Mouse (Mus musculus): ENCODE data around the gene Nfe2l1. TPM values are rescaled to one million over a fixed set of nuclear protein-coding genes. Genes with fewer than 3 reads are reported as not detected.

The Nfe2l1 gene
- 45.5 TPM for polyA plus RNA-seq (2014; fragmentation: Illumina TruSeq; extraction: RNeasy Lipid Tissue Mini Kit (QIAGEN cat#74804); ENCODE audit: low read depth, low replicate concordance)

GRCm38 (mm10) chr11:96829813-96830538 lies at the start of gene Nfe2l1:
TSS of gene Nfe2l1 (minus strand) at chr11:96829968.

GRCm38 (mm10) chr11:96849681-96850467 lies 20.1 kb upstream of the Nfe2l1 start, which contains the start of gene Copz2:
TSS of gene Copz2 (plus strand) at chr11:96849870.

GRCm38 (mm10) chr11:96788871-96789795 lies 40.6 kb downstream of the Nfe2l1 start, which contains the start of gene Cbx1:
TSS of gene Cbx1 (plus strand) at chr11:96789127.

GRCm38 (mm10) chr11:96776968-96777962 lies 52.5 kb downstream of the Nfe2l1 start, which contains the start of gene Snx11:
TSS of gene Snx11 (minus strand) at chr11:96777559.

Other genes starting within 250 kb of the Nfe2l1 start
- gene Snx11, start 52.4 kb downstream of the Nfe2l1 start, polyA plus RNA-seq (2014; fragmentation: Illumina TruSeq; extraction: RNeasy Lipid Tissue Mini Kit (QIAGEN cat#74804); ENCODE audit: low read depth, low replicate concordance): 2.3 TPM
- 83.3 TPM for gene Cbx1, start 40.8 kb downstream of the Nfe2l1 start, polyA plus RNA-seq (2014; fragmentation: Illumina TruSeq; extraction: RNeasy Lipid Tissue Mini Kit (QIAGEN cat#74804); ENCODE audit: low read depth, low replicate concordance)
- 14.4 TPM for gene Copz2, start 19.9 kb upstream of the Nfe2l1 start, polyA plus RNA-seq (2014; fragmentation: Illumina TruSeq; extraction: RNeasy Lipid Tissue Mini Kit (QIAGEN cat#74804); ENCODE audit: low read depth, low replicate concordance)
- gene Cdk5rap3, start 86.5 kb upstream of the Nfe2l1 start, polyA plus RNA-seq (2014; fragmentation: Illumina TruSeq; extraction: RNeasy Lipid Tissue Mini Kit (QIAGEN cat#74804); ENCODE audit: low read depth, low replicate concordance): 22.7 TPM
- 14.7 TPM for gene Prr15l, start 98.1 kb upstream of the Nfe2l1 start, polyA plus RNA-seq (2014; fragmentation: Illumina TruSeq; extraction: RNeasy Lipid Tissue Mini Kit (QIAGEN cat#74804); ENCODE audit: low read depth, low replicate concordance)
- gene Pnpo, start 114.0 kb upstream of the Nfe2l1 start, polyA plus RNA-seq (2014; fragmentation: Illumina TruSeq; extraction: RNeasy Lipid Tissue Mini Kit (QIAGEN cat#74804); ENCODE audit: low read depth, low replicate concordance): 16.3 TPM
- gene Sp2, start 153.0 kb upstream of the Nfe2l1 start, polyA plus RNA-seq (2014; fragmentation: Illumina TruSeq; extraction: RNeasy Lipid Tissue Mini Kit (QIAGEN cat#74804); ENCODE audit: low read depth, low replicate concordance): 2.5 TPM
- gene Sp6, start 183.4 kb upstream of the Nfe2l1 start, polyA plus RNA-seq (2014; fragmentation: Illumina TruSeq; extraction: RNeasy Lipid Tissue Mini Kit (QIAGEN cat#74804); ENCODE audit: low read depth, low replicate concordance): 0.28 TPM
- gene Scrn2, start 200.0 kb upstream of the Nfe2l1 start, polyA plus RNA-seq (2014; fragmentation: Illumina TruSeq; extraction: RNeasy Lipid Tissue Mini Kit (QIAGEN cat#74804); ENCODE audit: low read depth, low replicate concordance): not detected
- 0.81 TPM for gene Lrrc46, start 211.4 kb upstream of the Nfe2l1 start, polyA plus RNA-seq (2014; fragmentation: Illumina TruSeq; extraction: RNeasy Lipid Tissue Mini Kit (QIAGEN cat#74804); ENCODE audit: low read depth, low replicate concordance)
- 18.1 TPM for gene Mrpl10, start 211.6 kb upstream of the Nfe2l1 start, polyA plus RNA-seq (2014; fragmentation: Illumina TruSeq; extraction: RNeasy Lipid Tissue Mini Kit (QIAGEN cat#74804); ENCODE audit: low read depth, low replicate concordance)
- gene Osbpl7, start 220.7 kb upstream of the Nfe2l1 start, polyA plus RNA-seq (2014; fragmentation: Illumina TruSeq; extraction: RNeasy Lipid Tissue Mini Kit (QIAGEN cat#74804); ENCODE audit: low read depth, low replicate concordance): not detected